Mouse (Mus musculus): ENCODE measurements around the gene Bcl11b. TPM values are rescaled to one million over a fixed set of nuclear protein-coding genes. Genes with fewer than 3 reads are reported as not detected.

The Bcl11b gene
- polyA plus RNA-seq (2012; rRNA removed), result 0.70 and 1.0 TPM in 2 replicates

DNA sequence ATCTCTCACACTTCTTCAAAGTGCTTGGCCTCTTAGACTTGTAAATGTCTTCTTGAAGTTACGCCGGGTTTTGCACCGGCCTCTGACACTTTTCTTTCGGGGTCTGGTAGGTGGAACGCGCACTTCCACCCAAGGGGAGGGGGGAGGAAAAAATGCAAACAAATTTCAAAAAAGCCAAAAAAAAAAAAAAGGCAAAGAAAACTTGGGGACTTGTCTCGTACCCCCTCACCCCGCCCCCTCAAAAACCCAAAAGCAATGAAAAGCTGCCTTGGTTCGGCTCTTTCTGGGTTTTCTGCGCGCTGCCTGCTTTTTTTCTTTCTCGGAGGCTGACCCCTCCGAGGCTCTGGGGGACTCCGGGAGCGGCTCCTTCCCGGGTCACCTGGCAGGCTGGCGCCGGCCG lies at the start of gene Bcl11b:
TSS of gene Bcl11b (minus strand) at position 120 of the 400 bp plus-strand sequence.
- no peak for DNase-seq (ENCODE audit: low read depth)

DNA sequence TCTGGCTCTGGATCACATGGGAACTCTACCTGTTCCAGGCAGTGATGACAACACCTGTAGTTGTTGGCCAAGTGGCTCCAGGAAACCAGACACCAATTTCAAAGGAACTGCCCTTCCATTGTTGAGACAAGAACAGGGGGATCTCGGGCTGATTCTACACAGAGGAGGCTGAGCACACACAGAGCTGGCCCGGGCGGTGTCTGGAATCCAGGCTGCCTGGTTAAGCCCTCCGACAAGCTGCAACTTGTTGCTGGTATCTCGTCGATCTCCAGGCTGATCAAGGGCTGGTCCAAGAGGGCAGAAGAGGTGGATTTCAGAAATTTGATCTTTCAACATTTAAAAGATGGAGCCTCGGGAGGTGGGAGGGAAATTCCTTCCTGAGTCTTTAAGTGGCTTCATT lies 47.6 kb upstream of the Bcl11b start:
- peak; percentile 44 for DNase-seq (ENCODE audit: low read depth)

DNA sequence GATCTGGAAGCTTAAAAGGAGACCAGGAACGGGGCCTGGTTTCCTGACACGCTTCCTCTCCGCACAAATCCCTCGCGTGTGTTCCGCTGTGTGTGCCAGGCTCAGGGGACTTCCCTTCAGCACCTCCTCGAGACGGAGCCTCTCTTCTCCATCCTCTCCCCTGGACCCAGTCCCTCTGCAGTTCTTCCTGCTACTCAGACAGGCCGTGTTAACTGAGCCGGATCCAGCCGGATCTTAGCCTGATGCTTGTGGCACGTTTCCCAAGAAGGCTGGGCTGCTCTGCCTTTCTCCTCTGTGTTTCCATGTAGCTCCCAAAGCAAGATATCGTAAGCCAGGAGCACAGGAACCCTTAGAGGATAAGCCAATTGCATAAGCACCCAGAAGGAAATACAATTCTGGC lies 46.2 kb upstream of the Bcl11b start:
- DNase-seq (ENCODE audit: low read depth), result peak; percentile 10

DNA sequence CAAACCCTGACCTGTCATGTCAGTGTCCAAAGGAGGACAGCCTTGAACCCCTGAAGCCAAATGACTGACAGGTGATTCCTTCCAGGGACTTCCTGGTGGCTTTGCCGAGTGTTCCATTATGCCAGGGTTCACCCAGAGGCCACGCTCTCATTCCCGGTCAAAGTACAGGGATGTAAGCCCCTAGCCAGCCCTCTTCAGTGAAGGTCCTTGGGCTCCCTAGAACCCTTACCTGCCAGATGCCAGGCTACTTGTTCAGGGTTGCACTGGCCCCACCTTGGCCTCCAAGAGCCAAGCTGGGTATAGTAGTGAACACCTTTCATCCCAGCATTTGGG lies 38.8 kb upstream of the Bcl11b start:
- DNase-seq (ENCODE audit: low read depth), result no peak

DNA sequence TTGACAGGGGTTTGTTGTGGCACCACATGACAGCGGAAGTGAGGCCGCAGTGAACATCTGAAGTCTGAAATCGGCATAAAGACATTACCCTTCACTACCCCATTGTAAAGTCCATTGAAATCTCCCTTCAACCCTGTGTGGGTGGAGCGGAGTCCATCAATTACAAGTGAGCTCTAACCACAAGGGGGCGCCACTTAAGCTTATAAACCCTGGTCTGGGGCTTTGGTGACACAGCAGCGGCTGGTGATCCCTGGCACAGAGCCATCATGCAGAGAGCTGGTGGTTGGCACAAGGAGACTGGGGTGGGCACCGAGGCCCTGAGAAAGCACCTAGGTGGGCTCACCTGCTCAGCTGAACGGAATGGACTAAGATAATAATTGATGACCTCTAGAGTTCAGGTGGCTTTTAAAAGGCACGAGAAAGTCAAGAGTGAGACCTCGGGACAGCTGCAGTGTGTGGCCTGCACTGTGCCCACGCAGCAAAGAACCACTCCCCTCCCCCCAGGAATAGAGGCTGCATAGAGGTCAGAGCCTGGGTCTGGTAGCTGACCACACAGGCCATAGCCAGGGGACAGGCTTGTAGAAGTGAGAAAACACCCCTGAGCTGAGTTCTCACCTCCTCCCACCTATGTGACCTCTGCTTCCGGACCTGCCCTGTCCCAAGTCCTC lies 38.3 kb upstream of the Bcl11b start:
- peak; percentile 12 for DNase-seq (ENCODE audit: low read depth)

DNA sequence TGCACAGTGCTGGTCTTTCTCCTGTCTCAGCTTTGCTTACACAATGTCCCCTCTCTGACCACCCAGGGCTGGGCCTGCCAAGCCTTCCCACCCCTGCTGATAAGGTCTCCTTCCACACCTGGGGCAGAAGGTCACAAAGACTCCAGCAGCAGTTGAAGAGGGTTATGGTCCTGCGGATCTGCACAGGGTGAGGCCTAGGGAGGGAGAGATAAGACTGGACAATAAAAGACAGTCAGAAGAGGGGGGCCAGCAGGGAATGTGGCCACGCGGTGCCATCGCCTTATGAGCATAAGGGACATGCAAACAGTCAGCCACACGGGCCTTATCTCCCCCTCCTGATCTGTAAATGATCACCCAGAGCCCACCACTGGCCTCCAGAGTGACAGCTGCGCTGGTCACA lies 34.0 kb upstream of the Bcl11b start:
- no peak for DNase-seq (ENCODE audit: low read depth)

DNA sequence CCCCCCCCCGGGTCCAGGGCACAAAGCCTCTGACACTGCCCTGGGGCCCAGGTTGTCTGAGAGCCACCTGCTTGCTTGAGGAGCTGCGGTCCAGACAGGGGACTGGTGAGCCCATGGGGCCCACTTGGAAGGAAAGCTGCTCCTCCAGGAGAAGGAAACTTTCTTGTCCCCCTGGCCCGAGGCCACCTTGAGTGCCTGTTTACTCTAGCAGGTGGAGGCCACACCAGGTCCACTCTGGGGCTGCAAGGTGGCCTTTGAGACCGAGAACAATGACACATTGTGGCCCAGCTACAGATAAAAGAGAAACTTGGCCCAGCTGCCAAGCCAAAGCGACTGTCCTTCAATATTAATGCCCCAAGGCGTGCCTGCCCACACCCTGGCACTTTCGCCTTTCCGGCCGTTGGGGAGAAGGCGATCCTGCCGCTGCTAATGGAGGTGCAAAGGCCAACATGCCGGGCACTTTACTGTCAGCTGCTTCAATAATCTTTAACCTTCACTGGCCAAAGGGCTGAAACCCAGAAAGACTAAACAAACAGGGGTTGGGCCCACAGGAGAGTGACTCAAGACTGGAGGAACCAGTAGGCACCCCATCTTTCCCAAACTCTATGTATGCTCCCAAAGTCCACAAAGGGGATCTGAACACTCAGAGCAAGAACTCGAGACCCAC lies 32.1 kb upstream of the Bcl11b start:
- DNase-seq (ENCODE audit: low read depth), result no peak

DNA sequence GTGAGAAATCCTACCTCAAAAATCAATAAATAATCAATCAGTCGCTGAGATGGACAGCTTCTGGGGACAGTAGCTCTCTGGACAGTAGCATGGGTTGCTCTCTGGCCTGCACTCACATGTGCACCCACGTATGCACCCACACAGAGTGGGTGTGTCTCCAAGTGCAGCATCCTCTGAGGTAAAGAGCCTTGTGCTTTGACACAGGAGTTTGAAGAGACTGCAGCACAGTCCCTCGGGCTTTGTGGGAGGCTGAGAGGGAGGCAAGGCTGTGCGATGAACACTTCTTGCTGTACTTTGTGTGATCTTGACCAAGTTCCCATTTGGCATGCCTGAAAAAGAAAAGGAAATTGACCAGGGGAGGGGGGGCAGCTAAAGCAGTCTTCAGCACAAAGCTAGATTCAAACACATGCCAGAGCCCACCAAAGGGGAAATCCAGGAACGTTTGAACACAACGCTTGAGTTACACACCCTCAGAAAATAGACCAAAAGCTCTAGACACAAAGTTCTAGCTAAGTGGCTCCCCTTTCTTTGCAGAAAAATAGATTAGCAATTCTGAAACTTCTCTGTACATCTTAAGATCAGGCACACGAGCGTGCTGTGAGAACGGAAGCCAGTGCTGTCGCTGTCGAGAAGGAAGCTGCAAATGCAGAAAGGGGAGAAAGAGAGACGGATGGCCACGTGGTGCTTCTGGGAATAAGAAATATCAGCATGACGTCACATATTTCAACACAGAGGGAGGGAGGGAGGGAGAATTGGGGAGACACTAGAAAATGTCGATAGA lies 19.6 kb upstream of the Bcl11b start:
- no peak for DNase-seq (ENCODE audit: low read depth)

DNA sequence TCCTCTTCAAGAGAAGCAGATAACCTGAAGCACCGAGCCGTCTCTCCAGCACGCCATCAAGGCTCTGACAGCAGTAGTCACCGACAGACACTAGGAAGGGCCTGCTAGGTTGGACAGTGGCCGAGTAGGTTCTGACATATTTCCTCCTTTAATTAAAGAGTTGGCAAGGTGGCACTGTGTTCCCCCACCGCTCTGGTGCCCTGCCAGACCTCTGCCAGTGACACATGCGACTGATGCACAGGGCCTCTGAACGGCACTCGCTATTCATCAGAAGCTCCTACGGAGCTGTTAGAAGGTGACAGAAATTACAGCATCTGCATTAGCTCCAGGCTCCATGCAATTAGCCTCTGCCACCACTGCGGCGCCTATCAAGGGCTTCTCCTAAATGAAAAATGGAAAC lies 8.6 kb upstream of the Bcl11b start:
- DNase-seq (ENCODE audit: low read depth), result no peak

DNA sequence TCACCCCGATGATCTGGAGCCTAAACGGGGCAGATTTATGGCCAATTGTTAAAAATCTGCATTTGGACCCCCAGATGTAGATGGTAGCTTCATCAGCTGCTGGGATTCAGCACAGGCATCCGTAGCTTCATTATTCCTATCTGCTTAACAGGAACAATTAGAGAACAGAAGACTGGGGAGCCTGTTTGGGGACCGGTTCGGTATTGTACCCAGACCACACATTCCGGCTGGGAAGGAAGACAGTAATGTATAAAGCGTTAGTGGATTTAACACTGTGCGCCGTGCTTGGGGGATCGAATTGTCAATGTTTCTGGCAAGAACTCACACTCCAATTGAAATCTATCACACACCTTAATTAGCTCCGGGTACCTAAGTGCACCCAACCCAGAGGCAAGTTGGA lies 6.9 kb upstream of the Bcl11b start:
- DNase-seq (ENCODE audit: low read depth), result no peak

DNA sequence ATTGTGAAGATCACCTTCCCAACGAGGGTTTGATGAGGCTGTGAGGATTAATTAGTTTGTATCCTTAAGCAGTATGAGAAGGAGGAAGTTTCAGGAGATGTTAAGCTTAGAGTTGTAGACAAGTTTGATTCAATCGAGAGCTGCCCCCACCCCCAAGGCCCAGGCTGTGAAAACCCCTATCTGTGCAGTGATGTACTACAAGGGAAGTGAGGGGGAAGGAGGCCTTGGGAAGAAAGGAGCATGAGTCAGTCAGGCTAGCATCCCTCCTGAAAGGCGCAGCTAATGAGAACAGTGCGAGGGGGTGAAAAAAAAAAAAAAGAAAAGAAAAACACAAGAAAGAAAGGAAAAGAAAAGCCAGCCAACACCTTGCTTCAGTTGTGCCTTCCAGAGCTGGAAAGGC lies 5.8 kb upstream of the Bcl11b start:
- DNase-seq (ENCODE audit: low read depth), result no peak

DNA sequence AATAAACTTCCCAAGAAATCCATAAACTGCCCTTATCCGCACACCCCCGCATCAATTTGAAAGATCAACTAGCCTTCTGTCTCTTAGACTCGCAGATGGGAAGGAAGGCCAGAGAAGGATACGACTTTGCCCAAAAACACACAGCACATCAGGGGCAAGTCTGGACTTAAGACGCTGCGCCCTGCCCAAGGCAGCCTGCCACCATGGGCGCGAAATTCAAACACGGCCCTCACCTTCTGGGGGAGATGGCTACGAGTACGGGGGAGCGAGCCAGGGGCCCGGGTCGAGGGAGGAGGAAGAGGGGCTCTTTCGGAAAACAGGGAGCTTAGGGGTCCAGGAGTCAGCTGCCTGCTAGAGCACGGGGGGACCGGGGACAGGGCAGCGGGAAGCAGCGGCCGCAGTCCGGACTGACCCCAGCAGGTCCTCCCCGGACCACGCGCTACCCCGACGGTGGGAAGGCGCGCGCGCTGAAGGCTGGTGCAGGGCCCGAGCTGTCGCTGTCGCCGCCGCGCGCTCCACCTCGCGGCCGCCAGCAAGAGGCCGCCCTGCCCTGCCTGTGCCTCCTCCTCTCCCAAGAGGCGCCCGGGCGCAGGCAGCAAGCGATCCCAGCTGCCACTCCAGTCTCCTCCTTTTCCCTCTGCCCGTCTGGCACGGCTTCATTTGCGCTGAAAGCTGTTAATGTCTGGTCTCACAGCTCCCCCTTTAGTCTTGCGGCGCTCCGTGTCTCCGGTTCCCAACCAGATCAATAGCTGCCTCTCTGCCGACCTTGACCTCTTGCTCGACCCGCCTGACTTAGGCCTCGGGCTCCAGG lies 2.6 kb upstream of the Bcl11b start:
- DNase-seq (ENCODE audit: low read depth), result no peak

DNA sequence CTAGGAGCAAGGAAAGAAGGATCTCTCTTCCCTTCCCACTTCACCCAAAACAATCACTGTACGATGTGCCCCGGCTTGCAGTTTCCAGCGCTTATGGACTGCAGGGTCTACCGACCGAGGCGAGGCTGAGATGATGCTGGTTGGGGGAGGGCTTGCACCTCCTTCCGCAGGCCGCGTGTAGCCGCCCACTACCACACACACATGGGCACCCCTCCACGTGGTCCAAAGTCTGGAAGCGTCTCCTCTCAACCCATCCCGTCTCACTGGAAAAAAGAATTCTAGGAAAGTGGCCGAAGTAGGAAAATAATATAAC lies 2.0 kb upstream of the Bcl11b start:
- DNase-seq (ENCODE audit: low read depth), result no peak

DNA sequence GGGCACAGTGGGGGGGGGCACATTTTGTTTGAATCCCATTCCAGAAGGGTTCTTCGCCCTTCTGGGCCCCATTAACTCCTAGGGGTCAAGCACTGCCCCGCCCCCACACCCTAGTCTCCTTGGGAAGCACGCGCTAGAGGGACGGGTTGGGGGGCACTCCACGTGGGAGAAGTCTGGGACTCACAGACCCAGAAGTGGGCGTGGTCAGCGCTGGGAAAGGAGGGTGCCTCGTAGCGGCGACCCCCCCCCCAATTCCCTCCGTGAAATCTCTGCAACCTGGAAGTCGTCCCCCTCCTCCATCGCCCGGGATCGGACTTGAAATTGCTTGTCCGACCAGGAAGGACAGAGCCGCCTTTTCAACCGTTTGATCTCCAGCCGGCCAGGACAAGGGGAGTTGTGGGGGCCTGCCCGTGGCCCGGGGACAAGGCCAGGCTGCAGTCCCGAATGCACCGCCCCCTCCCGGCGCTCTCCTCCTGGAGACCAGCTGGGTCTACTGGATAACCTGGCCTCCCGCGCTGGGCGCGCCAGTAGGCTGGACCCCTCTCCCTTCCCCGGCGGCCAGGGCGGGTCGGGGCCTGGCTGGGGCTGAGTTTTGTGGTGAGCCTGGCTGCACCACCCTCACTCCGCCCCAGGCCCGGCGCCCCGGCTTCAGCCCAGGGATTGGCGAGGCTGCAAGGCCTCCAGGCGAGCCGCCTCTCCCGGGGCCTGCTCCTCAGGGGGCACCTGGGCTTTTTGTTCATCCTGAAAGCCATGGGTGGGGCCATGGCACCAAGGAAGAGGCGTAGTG lies 1.5 kb upstream of the Bcl11b start:
- no peak for DNase-seq (ENCODE audit: low read depth)

DNA sequence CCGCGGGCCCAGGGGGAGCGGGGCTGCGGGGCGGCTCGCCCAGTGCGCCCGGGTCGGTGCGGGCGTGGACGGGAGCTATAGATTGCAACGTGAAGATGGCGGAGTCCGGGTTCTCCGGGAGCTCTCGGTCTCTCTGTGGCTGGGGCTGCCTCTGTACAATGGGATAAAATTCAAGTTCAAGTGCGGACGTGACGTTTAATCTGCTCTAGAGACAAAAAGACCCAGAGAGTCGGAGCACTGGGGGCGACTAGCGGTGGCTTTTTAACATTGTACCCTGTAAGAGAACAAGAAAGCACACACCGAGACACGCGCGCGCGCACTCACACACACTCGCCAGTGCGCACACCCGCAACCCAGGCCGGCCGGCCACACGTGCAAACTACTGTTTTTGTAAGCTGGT lies 526 bp upstream of the Bcl11b start:
- no peak for DNase-seq (ENCODE audit: low read depth)

DNA sequence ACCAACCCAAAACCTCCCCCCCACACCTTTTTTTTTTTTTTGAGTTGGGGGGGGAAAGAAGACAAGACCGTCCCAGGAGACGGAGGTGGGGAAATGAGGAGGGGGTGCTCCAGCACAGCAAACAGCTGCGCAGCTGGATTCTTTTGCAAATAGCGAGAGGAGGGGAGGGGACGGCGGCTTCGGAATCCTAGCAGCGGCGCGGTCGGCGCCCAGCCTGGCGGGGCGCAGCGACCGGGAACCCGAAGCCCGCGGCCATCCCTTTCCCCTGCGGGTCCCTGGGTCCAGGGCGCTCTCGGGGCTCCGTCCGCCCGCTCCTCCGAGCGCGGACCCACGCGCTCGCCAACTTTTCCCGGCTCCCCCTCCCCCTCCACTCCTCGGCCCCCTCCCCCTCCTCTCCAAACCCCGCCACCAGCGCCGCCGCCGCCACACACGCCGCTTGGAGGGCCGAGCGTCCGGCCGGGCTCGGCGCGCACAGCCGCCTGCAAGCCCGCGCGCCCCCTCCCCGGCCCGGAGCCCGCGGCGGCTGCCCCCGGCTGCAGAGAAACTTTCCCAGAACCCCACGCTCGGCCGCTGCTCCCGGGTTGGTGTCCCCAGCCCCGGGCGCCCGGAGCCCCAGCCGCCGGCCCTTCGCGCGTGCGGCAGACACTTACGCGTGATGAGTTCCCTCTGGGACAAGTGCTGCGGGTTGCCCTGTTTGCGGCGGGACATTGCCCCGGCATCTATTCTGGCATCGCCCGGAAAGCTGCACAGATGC lies 789 bp downstream of the Bcl11b start:
- DNase-seq (ENCODE audit: low read depth), result no peak

DNA sequence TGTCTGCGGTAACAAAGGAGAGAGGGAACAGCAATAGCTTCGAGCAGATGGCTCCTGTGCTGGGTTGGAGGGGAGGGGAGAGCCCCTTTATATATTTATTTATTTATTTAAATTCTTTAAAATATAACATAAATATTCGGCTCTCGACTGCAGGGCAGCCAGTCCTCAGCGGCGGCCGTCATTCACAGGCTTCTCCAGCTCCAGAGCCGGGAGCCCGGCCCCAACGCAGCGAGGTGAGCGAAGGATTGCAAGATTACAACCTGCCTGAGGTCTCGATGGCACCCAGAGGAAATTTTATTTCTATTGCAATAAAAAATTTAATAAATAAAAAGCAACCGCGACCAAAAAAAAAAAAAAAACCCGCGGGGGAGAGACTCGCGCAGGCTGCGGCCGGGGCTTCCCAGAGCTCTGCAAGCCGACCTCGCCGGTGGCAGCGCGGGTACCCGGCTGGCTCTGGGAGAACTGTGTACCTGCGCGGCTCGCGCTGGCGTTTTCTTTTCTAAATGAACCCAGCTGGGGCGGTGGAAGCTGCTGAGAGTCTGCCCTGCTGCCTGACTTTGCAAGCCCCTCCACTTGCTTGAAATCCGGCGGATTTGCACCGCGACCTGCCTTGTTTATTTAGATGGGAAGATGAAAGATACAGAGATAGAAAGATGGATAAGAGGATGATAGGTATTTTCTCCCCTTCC lies 1.6 kb downstream of the Bcl11b start:
- no peak for DNase-seq (ENCODE audit: low read depth)

DNA sequence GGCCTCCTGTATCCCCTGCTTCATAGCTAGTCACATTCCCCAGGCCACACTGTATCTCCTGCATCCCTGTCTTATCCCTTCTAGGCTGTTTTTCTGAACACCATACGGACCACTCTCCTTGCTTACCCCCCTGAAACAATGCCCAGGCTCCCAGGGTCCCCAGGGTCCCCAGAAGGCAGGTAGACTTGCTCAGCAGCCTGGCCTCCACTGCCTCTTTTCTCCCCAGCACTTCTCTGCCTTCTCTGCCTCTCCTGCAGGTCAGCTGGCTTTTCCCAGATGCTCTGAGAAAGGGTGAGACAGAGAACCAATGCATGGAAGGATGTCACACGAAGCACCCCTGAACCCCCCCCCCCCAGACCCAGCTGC lies 2.7 kb downstream of the Bcl11b start:
- no peak for DNase-seq (ENCODE audit: low read depth)

DNA sequence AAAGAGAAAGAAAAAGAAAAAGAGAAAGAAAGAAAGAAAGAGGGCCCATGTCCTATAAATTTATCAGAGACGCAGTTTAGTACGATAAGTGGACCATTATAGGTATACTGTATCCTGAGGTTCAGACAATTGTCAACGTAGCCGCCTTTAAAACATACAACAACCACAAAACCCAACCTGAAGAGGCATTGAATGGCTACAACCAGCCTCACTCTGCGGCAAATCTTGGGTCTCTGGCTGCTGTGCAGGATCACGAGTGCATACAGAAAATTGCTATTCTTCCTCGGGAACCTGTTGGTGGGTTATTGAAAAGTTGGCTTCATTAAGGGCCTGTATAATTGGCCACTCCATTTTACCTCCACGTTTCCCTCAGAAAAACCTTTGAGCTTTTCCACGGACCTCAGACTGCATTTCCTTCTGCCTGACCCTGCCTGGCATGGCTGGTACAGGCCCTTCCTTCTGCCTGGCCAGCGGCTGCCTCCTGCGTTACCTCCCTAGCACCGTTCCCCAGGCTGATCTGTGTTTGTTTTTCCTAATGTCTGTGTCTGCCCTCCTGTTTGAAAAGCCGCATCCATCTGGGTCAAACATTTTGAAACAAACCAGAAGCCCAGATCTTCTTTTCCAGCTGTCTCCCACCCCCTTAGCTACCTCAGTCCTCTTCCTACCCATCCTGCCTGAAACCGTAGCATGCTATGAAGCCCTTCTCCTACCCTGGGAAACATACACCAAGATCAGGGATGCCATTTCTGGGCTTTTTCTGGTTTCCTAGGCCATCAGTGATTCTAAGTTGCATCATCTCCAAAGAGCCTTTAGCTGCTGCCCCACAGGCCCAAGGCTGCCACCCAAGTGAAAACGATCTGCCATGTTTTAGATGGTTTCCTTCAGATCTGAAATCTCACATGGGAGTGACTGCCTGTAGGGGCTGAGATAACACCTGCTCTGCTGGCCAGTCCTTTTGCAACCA lies 3.4 kb downstream of the Bcl11b start:
- no peak for DNase-seq (ENCODE audit: low read depth)
